In genomic region chr6:65578151-65578973, GRCm38 (mm10) we compare ENCODE assay signal across 16 mouse cellular contexts. TPM values are rescaled to one million over a fixed set of nuclear protein-coding genes. Genes with fewer than 3 reads are reported as not detected.
A peak's percentile ranks its signal among the peaks of the same experiment; 100 is the strongest.
DNase-seq lines count a peak whose midpoint lies in the region; ATAC-seq and TF ChIP-seq lines count a peak whose summit lies in the region.
"Had no signal": no experiment of that assay in that cellular context is flagged by ENCODE, and none has a peak within 500 bp of the region (broad histone marks: within the 10 kb centered on the region; RNA-seq: fewer than 3 reads in every experiment).

No protein-coding gene starts in this region.

- TF ChIP-seq POLR2A in kidney, adult 2 months (IDR thresholded peaks at IDR 0.05; ENCODE audit: low read depth, low read length) = no peak

- H3K4me3 ChIP-seq in kidney, postnatal 0 days (replicated peaks; ENCODE audit: low read depth, low read length) = no peak overlapping the region
- H3K4me3 ChIP-seq in kidney, adult 2 months (ENCODE audit: insufficient read depth, low read depth, low read length) = no peak overlapping the region
- H3K4me3 ChIP-seq in liver, embryonic 12.5 days = no peak overlapping the region
- H3K4me3 ChIP-seq: embryonic facial prominence, embryonic 13.5 days; forebrain, embryonic 10.5 days; neural tube, embryonic 13.5 days had no signal

- ATAC-seq in kidney, postnatal 0 days (replicated peaks; ENCODE audit: low FRiP score, low read depth) = no peak
- ATAC-seq in activated CD4-positive, CD25-positive, alpha-beta regulatory T cell, adult 4 months = peak; percentile 60
- ATAC-seq in liver, embryonic 12.5 days = peak; percentile 52; the same call in 1 of the 2 replicates
- ATAC-seq in cerebellum, adult (ENCODE audit: insufficient number of reproducible peaks, low FRiP score, low TSS enrichment) = no peak
- ATAC-seq: hindbrain, embryonic 16.5 days had no signal

- no peak overlapping the region for H3K4me2 ChIP-seq in kidney, postnatal 0 days (ENCODE audit: low read length)
- no peak overlapping the region for H3K4me2 ChIP-seq in liver, embryonic 12.5 days
- H3K4me2 ChIP-seq: embryonic facial prominence, embryonic 13.5 days; lung, embryonic 14.5 days; neural tube, embryonic 13.5 days had no signal

- no peaks in the 10 kb centered on the region for H3K4me1 ChIP-seq in kidney, postnatal 0 days (replicated peaks; ENCODE audit: insufficient read depth, low read length)
- no peaks in the 10 kb centered on the region for H3K4me1 ChIP-seq in kidney, adult 2 months (ENCODE audit: control insufficient read depth, insufficient read depth, low read length)
- H3K4me1 ChIP-seq in liver, embryonic 12.5 days = peaks cover 20% of the 10 kb centered on the region
- H3K4me1 ChIP-seq: embryonic facial prominence, embryonic 13.5 days; neural tube, embryonic 13.5 days had no signal

- no peak overlapping the region for H3K9ac ChIP-seq in kidney, postnatal 0 days (ENCODE audit: low read depth, low read length)
- no peak overlapping the region for H3K9ac ChIP-seq in liver, embryonic 12.5 days
- H3K9ac ChIP-seq: embryonic facial prominence, embryonic 13.5 days; lung, embryonic 14.5 days; neural tube, embryonic 13.5 days had no signal

- H3K36me3 ChIP-seq in kidney, postnatal 0 days (ENCODE audit: insufficient read depth, low read length) = no peaks in the 10 kb centered on the region
- no peaks in the 10 kb centered on the region for H3K36me3 ChIP-seq in kidney, adult 2 months (ENCODE audit: control insufficient read depth, insufficient read depth, low read length)
- no peaks in the 10 kb centered on the region for H3K36me3 ChIP-seq in liver, embryonic 12.5 days
- H3K36me3 ChIP-seq: embryonic facial prominence, embryonic 13.5 days; forebrain, embryonic 10.5 days; neural tube, embryonic 13.5 days had no signal

- 43% methylated on average over 8 of the region's 8 CpGs for WGBS in kidney, postnatal 0 days
- WGBS in kidney, adult 2 months = 41% methylated on average over 8 of the region's 8 CpGs
- WGBS in liver, embryonic 12.5 days (ENCODE audit: insufficient replicate concordance) = 21% methylated on average over 8 of the region's 8 CpGs

- 0 out of 2 replicates have a peak, but pooled peaks have one; percentile 14 for TF ChIP-seq CTCF in kidney, postnatal 0 days (IDR thresholded peaks at IDR 0.05; ENCODE audit: low read depth)
- no peak for TF ChIP-seq CTCF in kidney, adult 2 months (conservative IDR thresholded peaks at IDR 0.05; ENCODE audit: insufficient read depth, insufficient read length, low read depth, low read length)

- H3K27me3 ChIP-seq in kidney, postnatal 0 days (ENCODE audit: insufficient read depth, low read length) = no peaks in the 10 kb centered on the region
- no peaks in the 10 kb centered on the region for H3K27me3 ChIP-seq in kidney, adult 2 months (replicated peaks; ENCODE audit: control insufficient read depth, insufficient read depth, low read length)
- no peaks in the 10 kb centered on the region for H3K27me3 ChIP-seq in liver, embryonic 12.5 days (replicated peaks)
- H3K27me3 ChIP-seq: embryonic facial prominence, embryonic 13.5 days; neural tube, embryonic 13.5 days had no signal

- DNase-seq in kidney, postnatal 0 days (ENCODE audit: low spot score) = no peak
- no peak for DNase-seq in kidney, adult 2 months
- no peak for DNase-seq in left cerebral cortex, adult 8-10 months (ENCODE audit: low spot score in 2 of 2)
- DNase-seq in urinary bladder, adult 2 months (ENCODE audit: low spot score) = no peak
- DNase-seq: cerebellum, adult 11-12 months; kidney, adult 9 months; lung, embryonic 14.5 days had no signal

- H3K27ac ChIP-seq in kidney, postnatal 0 days = no peak overlapping the region
- H3K27ac ChIP-seq in kidney, adult 2 months (ENCODE audit: insufficient read depth, low read depth, low read length) = no peak overlapping the region
- no peak overlapping the region for H3K27ac ChIP-seq in liver, embryonic 12.5 days
- H3K27ac ChIP-seq: embryonic facial prominence, embryonic 13.5 days; forebrain, embryonic 10.5 days; neural tube, embryonic 13.5 days had no signal

- H3K9me3 ChIP-seq in kidney, postnatal 0 days (replicated peaks; ENCODE audit: low read length) = no peaks in the 10 kb centered on the region
- H3K9me3 ChIP-seq in liver, embryonic 12.5 days (replicated peaks) = no peaks in the 10 kb centered on the region
- H3K9me3 ChIP-seq: embryonic facial prominence, embryonic 13.5 days; forebrain, embryonic 10.5 days; neural tube, embryonic 13.5 days had no signal

RNA-seq across cellular contexts. Expression of gene Tnip3, which starts 53.2 kb away (rescaled TPM):
- polyA plus RNA-seq in kidney, postnatal 0 days (2015; fragmentation: Nextera tagmentation; extraction: Ambion mirVana) = 0.09 and 0.16 TPM in 2 replicates
- 0.06 and 0.45 TPM in 2 replicates for polyA plus RNA-seq in kidney, adult 2 months (2012; rRNA removed)
- 1 to 10 TPM; 6.0 to 9.5 TPM for polyA plus RNA-seq in activated CD4-positive, CD25-positive, alpha-beta regulatory T cell, adult 4 months (2017; shearing (Covaris generic))
- 0.10 and 0.14 TPM in 2 replicates for polyA plus RNA-seq in liver, embryonic 12.5 days (2016; fragmentation: Nextera tagmentation; extraction: Ambion mirVana)
- not detected for total RNA-seq in left cerebral cortex, adult 8-10 months (2022)
- 0.45 and 0.62 TPM in 2 replicates for polyA plus RNA-seq in urinary bladder, adult 2 months (2012; rRNA removed)
- polyA plus RNA-seq: embryonic facial prominence, embryonic 13.5 days; forebrain, embryonic 10.5 days; hindbrain, embryonic 16.5 days; limb, embryonic 11.5 days; neural tube, embryonic 13.5 days; stomach, embryonic 14.5 days had no signal

Comparison
In these comparisons a context has a peak if more than half of its experiments do, and no peak if none do; other contexts are left out.
1. ATAC-seq: peak in activated CD4-positive, CD25-positive, alpha-beta regulatory T cell, adult 4 months (single experiment) and liver, embryonic 12.5 days (single experiment); none in kidney, postnatal 0 days (single experiment) and cerebellum, adult (single experiment).